Mouse (Mus musculus): ENCODE data around the gene Ank. TPM values are rescaled to one million over a fixed set of nuclear protein-coding genes. Genes with fewer than 3 reads are reported as not detected.

The Ank gene
- total and polyA plus RNA-seq, 3 experiments: 176 to 225 (median 196) TPM

GRCm38 (mm10) chr15:27629800-27630600 is 163.5 kb downstream of the Ank start:
- Histone ChIP-seq H3K4me3 (peak overlapping the region; percentile 50), H3K4me1 (ENCODE audit: control insufficient read depth, insufficient read depth, low read length) (peaks cover 9% of the 10 kb centered on the region), H3K27ac (peak overlapping the region; percentile 69), H3K27me3 (ENCODE audit: control insufficient read depth, insufficient read depth, low read length) (no peaks in the 10 kb centered on the region), H3K36me3 (ENCODE audit: control insufficient read depth, insufficient read depth, low read length) (no peaks in the 10 kb centered on the region; the same call in 1 of the 2 replicates), H3K9ac (ENCODE audit: low read depth, low read length) (peak overlapping the region; percentile 87), H3K79me2 (replicated peaks; ENCODE audit: control insufficient read depth, insufficient read depth, low read length) (peaks cover 2% of the 10 kb centered on the region)
- 2% methylated on average over 53 of the region's 53 CpGs for WGBS
- intact Hi-C loops (cut with DNase I): no loop called here
- no peak for TF ChIP-seq POLR2A (IDR thresholded peaks at IDR 0.05; ENCODE audit: insufficient read depth, low read depth, low read length)
- TF ChIP-seq CTCF (IDR thresholded peaks at IDR 0.05): no peak
- TF ChIP-seq EP300 (IDR thresholded peaks at IDR 0.05; ENCODE audit: insufficient read depth, low read depth, low read length): no peak
- no peak for DNase-seq

- TF ChIP-seq EP300 (IDR thresholded peaks at IDR 0.05; ENCODE audit: insufficient read depth, low read depth, low read length): no peak
- TF ChIP-seq POLR2A (IDR thresholded peaks at IDR 0.05; ENCODE audit: insufficient read depth, low read depth, low read length): peak; percentile 78
- H3K27ac ChIP-seq: peak within 1 kb of the TSS; percentile 69
- H3K9ac ChIP-seq (ENCODE audit: low read depth, low read length): peak within 1 kb of the TSS; percentile 87
- peaks cover 2% of the 10 kb centered on the region; the same call in 1 of the 2 replicates for H3K79me2 ChIP-seq (replicated peaks; ENCODE audit: control insufficient read depth, insufficient read depth, low read length)
- H3K27me3 ChIP-seq (ENCODE audit: control insufficient read depth, insufficient read depth, low read length): no peaks in the 10 kb centered on the region
- DNase-seq: peak; percentile 98 to 100
- intact Hi-C loops (cut with DNase I): no loop called here
- 7% methylated on average over 56 of the region's 56 CpGs for WGBS
- peak within 1 kb of the TSS; percentile 50 for H3K4me3 ChIP-seq
- H3K36me3 ChIP-seq (ENCODE audit: control insufficient read depth, insufficient read depth, low read length): no peaks in the 10 kb centered on the region; the same call in 1 of the 2 replicates
- peaks cover 9% of the 10 kb centered on the region for H3K4me1 ChIP-seq (ENCODE audit: control insufficient read depth, insufficient read depth, low read length)
Observed at GRCm38 (mm10) chr15:27630601-27631383, 164.3 kb downstream of the Ank start, which contains the start of gene Otulin. Otulin (minus strand) TSS chr15:27630693.

DNA sequence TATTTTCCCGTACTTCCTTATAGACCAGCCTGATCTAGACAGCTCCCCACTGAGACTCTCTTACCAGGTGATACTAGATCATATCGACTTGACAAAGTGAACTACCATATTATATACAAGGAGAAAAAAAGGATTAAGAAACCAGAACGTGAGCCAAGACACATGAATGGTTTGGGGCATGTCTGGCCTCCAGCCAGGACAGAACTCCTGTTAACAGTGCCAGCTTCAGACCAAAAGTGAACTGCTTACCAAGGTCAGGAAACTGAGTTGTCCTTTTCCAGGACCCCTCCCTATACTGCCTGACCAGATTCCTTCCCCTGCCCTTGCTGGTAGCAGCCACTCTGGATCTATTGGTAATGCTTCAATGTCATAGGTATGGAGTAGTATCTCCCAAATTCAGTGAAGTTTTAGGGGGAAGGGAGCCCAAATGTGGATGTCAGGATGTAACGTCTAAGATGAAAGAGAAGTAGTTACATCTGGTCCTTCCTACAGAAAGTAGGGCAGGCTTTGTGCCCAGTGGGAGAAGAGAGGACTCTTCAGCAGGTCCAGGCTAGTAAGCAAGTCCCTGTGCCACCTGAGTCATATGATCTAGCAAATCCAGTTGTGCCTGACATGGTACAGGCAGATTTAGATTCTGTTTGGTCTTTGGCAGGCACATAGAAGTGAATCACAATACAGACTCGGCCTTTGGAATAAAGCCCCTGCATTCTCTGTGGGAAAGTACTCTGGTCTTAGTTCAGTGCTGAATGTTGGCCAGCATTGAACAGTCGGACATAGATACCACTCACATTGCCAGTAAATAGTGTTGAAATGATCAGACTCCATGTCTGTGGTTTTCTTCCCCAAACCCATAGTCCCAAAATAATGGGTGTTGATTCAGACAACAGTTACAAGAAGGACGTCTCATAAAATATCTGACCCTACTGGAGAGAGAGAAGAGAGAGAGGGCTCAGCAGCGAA is 167.7 kb downstream of the Ank start:
- Histone ChIP-seq H3K79me2 (replicated peaks; ENCODE audit: control insufficient read depth, insufficient read depth, low read length) (peaks cover 2% of the 10 kb centered on the region; the same call in 1 of the 2 replicates), H3K4me3 (no peak overlapping the region), H3K4me1 (ENCODE audit: control insufficient read depth, insufficient read depth, low read length) (peaks cover 1% of the 10 kb centered on the region; the same call in 1 of the 2 replicates), H3K27me3 (ENCODE audit: control insufficient read depth, insufficient read depth, low read length) (no peaks in the 10 kb centered on the region), H3K27ac (peak overlapping the region; percentile 15), H3K9ac (ENCODE audit: low read depth, low read length) (no peak overlapping the region), H3K36me3 (ENCODE audit: control insufficient read depth, insufficient read depth, low read length) (no peaks in the 10 kb centered on the region; the same call in 1 of the 2 replicates)
- WGBS: 61% methylated on average over 8 of the region's 8 CpGs
- intact Hi-C loops (cut with DNase I): no loop called here
- no peak for DNase-seq
- TF ChIP-seq CTCF (IDR thresholded peaks at IDR 0.05) (no peak), EP300 (IDR thresholded peaks at IDR 0.05; ENCODE audit: insufficient read depth, low read depth, low read length) (no peak), POLR2A (IDR thresholded peaks at IDR 0.05; ENCODE audit: insufficient read depth, low read depth, low read length) (no peak)

DNA sequence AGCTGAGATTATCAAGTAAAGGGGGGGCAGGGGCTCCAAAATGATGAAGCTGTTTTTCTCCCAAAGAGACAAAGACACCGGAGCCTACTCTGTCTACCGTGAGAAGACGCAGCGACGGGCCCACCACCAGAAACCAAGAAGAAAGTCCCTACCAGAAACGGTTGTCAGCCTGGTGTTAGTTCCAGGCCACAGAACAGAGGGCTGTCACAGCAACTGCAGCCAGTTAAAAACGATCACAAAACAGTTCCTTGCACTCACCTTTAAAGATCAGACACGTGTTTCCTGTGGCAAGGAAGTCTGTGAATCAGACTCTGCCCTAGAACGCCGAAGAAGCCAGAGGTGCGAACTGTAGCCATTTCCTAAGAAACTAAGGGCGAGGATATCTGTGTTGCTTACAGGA is 174.7 kb downstream of the Ank start:
- Histone ChIP-seq H3K9ac (ENCODE audit: low read depth, low read length) (no peak overlapping the region), H3K79me2 (replicated peaks; ENCODE audit: control insufficient read depth, insufficient read depth, low read length) (no peaks in the 10 kb centered on the region), H3K4me1 (ENCODE audit: control insufficient read depth, insufficient read depth, low read length) (no peaks in the 10 kb centered on the region), H3K27ac (no peak overlapping the region), H3K27me3 (ENCODE audit: control insufficient read depth, insufficient read depth, low read length) (no peaks in the 10 kb centered on the region), H3K36me3 (ENCODE audit: control insufficient read depth, insufficient read depth, low read length) (no peaks in the 10 kb centered on the region), H3K4me3 (no peak overlapping the region)
- no peak for DNase-seq
- WGBS: 54% methylated on average over 12 of the region's 12 CpGs
- intact Hi-C loops (cut with DNase I): loop anchor here (2.0 to 5.0 kb wide), 2 partner anchors 49 to 322 kb away; no protein-coding TSS in a partner anchor
- TF ChIP-seq EP300 (IDR thresholded peaks at IDR 0.05; ENCODE audit: insufficient read depth, low read depth, low read length) (no peak), POLR2A (IDR thresholded peaks at IDR 0.05; ENCODE audit: insufficient read depth, low read depth, low read length) (no peak), CTCF (IDR thresholded peaks at IDR 0.05) (no peak)

GRCm38 (mm10) chr15:27642895-27643294 is 176.4 kb downstream of the Ank start:
- H3K79me2 ChIP-seq (replicated peaks; ENCODE audit: control insufficient read depth, insufficient read depth, low read length): no peaks in the 10 kb centered on the region
- H3K36me3 ChIP-seq (ENCODE audit: control insufficient read depth, insufficient read depth, low read length): no peaks in the 10 kb centered on the region
- WGBS: 80% methylated on average over 3 of the region's 3 CpGs
- H3K27ac ChIP-seq: no peak overlapping the region
- intact Hi-C loops (cut with DNase I): loop anchor here (5.0 kb wide), 1 partner anchor 51 kb away; no protein-coding TSS in a partner anchor
- no peak overlapping the region for H3K9ac ChIP-seq (ENCODE audit: low read depth, low read length)
- no peaks in the 10 kb centered on the region for H3K27me3 ChIP-seq (ENCODE audit: control insufficient read depth, insufficient read depth, low read length)
- TF ChIP-seq POLR2A (IDR thresholded peaks at IDR 0.05; ENCODE audit: insufficient read depth, low read depth, low read length) (no peak), CTCF (IDR thresholded peaks at IDR 0.05) (peak; percentile 90), EP300 (IDR thresholded peaks at IDR 0.05; ENCODE audit: insufficient read depth, low read depth, low read length) (no peak)
- no peak overlapping the region for H3K4me3 ChIP-seq
- H3K4me1 ChIP-seq (ENCODE audit: control insufficient read depth, insufficient read depth, low read length): no peaks in the 10 kb centered on the region
- DNase-seq: peak; percentile 50 to 52

Small RNAs within 50 kb of the gene (microRNA-seq; reads per million reads assigned to microRNA genes)
- gene Mir7117: 2.2 to 3.1 reads per million in 2 experiments

Other genes starting within 250 kb of the Ank start
- 10 to 100 TPM; 24.6 to 26.1 TPM for gene Otulin, start 164.0 kb downstream of the Ank start, total RNA-seq (2021)
- gene Otulin, start 164.0 kb downstream of the Ank start, polyA plus RNA-seq (2012; rRNA removed): 18.7 and 22.5 TPM in 2 replicates
- 1 to 10 TPM; 1.9 to 3.0 TPM for gene Otulinl, start 214.9 kb downstream of the Ank start, total RNA-seq (2021)
- 1.5 and 1.9 TPM in 2 replicates for gene Otulinl, start 214.9 kb downstream of the Ank start, polyA plus RNA-seq (2012; rRNA removed)